ENCODE assay signal across 8 mouse cellular contexts in the genomic region with DNA sequence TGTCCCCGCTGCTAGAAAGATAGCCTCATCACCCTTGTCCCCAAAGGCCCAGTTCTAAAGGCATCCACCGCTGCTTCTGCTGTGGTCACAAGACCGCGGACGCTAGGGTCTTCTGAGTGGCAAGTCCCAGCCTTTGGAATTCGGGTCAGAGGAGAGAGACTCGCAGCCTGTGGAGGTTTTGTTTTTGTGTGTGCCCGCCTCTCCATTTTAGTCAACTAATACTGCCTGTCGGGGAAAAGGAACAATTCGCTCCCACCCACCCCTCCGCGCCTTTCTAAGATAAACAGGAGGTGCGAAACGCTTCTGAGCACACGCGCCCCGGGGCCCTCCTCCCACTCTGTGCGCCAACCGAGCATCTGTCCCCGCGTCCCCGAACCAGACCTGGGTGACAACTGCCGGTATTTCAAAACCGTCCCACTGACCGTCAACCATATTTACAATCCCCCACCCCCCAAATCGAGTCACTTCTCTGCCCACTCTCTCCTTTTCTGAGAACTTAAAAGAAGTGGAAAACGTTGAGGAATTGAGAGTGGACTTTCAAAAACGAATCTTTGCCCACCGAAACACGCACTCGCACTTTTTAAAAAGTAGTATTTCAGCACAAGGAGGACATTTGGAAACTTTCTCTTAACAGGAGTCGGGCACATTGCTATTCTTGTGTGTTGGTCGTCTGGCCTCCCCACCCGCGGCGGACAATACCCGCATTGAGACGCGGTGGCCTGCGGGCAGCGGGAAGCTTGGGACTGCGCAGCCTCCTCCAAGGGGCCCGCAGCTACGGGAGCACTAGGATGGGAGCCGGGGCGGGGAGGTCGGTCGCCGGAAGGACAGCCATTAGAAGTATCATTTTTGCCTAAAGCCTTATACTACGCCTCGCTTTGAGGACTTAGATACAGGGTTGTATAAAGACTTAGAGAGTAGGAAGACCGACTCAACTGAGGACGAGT. TPM values are rescaled to one million over a fixed set of nuclear protein-coding genes. Genes with fewer than 3 reads are reported as not detected.
A peak's percentile ranks its signal among the peaks of the same experiment; 100 is the strongest.
DNase-seq lines count a peak whose midpoint lies in the region; ATAC-seq and TF ChIP-seq lines count a peak whose summit lies in the region.

No protein-coding gene starts in this region.

- intact Hi-C loops in heart, postnatal 25 days (cut with DNase I) = no loop called here

- no peak overlapping the region; the same call in 1 of the 2 replicates for H3K27ac ChIP-seq in ES-E14 (ENCODE audit: insufficient read depth, low read depth, low read length, poor library complexity, severe bottlenecking)
- H3K27ac ChIP-seq in forebrain, embryonic 16.5 days (ENCODE audit: low read length) = peak overlapping the region; percentile 92
- H3K27ac ChIP-seq in liver, embryonic 15.5 days (replicated peaks) = no peak overlapping the region

- 0 out of 2 replicates have a peak, but pooled peaks have one; percentile 3 for ATAC-seq in forebrain, embryonic 16.5 days
- ATAC-seq in liver, embryonic 15.5 days (ENCODE audit: insufficient read depth) = no peak

- H3K27me3 ChIP-seq in forebrain, embryonic 16.5 days (replicated peaks; ENCODE audit: control insufficient read depth, insufficient read depth, low read length) = no peaks in the 10 kb centered on the region
- peaks cover 99% of the 10 kb centered on the region for H3K27me3 ChIP-seq in liver, embryonic 15.5 days

- H3K9me3 ChIP-seq in ES-E14 (ENCODE audit: control insufficient read depth, insufficient read depth, low read depth, low read length) = no peaks in the 10 kb centered on the region
- no peaks in the 10 kb centered on the region for H3K9me3 ChIP-seq in forebrain, embryonic 16.5 days (ENCODE audit: control insufficient read depth, low read length)
- H3K9me3 ChIP-seq in liver, embryonic 15.5 days (replicated peaks) = no peaks in the 10 kb centered on the region

- peak; percentile 79 for DNase-seq in heart, adult 11 months
- DNase-seq in heart, postnatal 25 days (ENCODE audit: low spot score) = no peak
- DNase-seq in ES-E14 (ENCODE audit: low read depth, low spot score) = no peak
- no peak for DNase-seq in natural killer cell, adult 2 months (ENCODE audit: low spot score in 2 of 2)
- no peak for DNase-seq in T-cell, adult 2 months (ENCODE audit: low spot score)
- no peak for DNase-seq in left cerebral cortex, adult 8-10 months (ENCODE audit: low spot score in 2 of 2)

- H3K4me3 ChIP-seq in ES-E14 (ENCODE audit: insufficient read depth in 1 of 2, low read depth in 1 of 2, low read length in 2 of 2, poor library complexity in 1 of 2, severe bottlenecking in 1 of 2) = peak overlapping the region; percentile 65 to 79
- H3K4me3 ChIP-seq in forebrain, embryonic 16.5 days (replicated peaks; ENCODE audit: low read length) = peak overlapping the region; percentile 42
- H3K4me3 ChIP-seq in liver, embryonic 15.5 days (replicated peaks) = no peak overlapping the region

- H3K9ac ChIP-seq in ES-E14 (ENCODE audit: insufficient read depth, low read depth, low read length, poor library complexity, severe bottlenecking) = peak overlapping the region; percentile 61
- H3K9ac ChIP-seq in forebrain, embryonic 16.5 days (replicated peaks; ENCODE audit: low read depth, low read length) = peak overlapping the region; percentile 64
- H3K9ac ChIP-seq in liver, embryonic 15.5 days = no peak overlapping the region

- WGBS in forebrain, embryonic 16.5 days = 1% methylated on average over 53 of the region's 53 CpGs
- 2% methylated on average over 53 of the region's 53 CpGs for WGBS in liver, embryonic 15.5 days (ENCODE audit: insufficient replicate concordance)

- in situ Hi-C loops in ES-E14 (cut with MboI; ENCODE audit: low sequenced_read_pairs in 2 of 2, unreplicated experiment in 2 of 2) = loop anchor here in 1 of 2 experiments (25.0 kb wide), 1 partner anchor 99 kb away; no protein-coding TSS in a partner anchor

- H3K4me1 ChIP-seq in ES-E14 (ENCODE audit: control insufficient read depth in 2 of 2, insufficient read depth in 2 of 2, low read length in 2 of 2, poor library complexity in 1 of 2) = peaks cover 26 to 32% of the 10 kb centered on the region in 2 experiments
- H3K4me1 ChIP-seq in forebrain, embryonic 16.5 days (replicated peaks; ENCODE audit: control insufficient read depth, insufficient read depth, low read length) = peaks cover 65% of the 10 kb centered on the region
- peaks cover 8% of the 10 kb centered on the region; the same call in 1 of the 2 replicates for H3K4me1 ChIP-seq in liver, embryonic 15.5 days (replicated peaks)

- H3K4me2 ChIP-seq in forebrain, embryonic 16.5 days (ENCODE audit: low read length) = peak overlapping the region; percentile 80
- peak overlapping the region; percentile 51 for H3K4me2 ChIP-seq in liver, embryonic 15.5 days

- peaks cover 10% of the 10 kb centered on the region for H3K36me3 ChIP-seq in ES-E14 (ENCODE audit: control insufficient read depth, insufficient read depth, low read length, poor library complexity, severe bottlenecking)
- H3K36me3 ChIP-seq in forebrain, embryonic 16.5 days (ENCODE audit: control insufficient read depth, insufficient read depth) = no peaks in the 10 kb centered on the region
- H3K36me3 ChIP-seq in liver, embryonic 15.5 days (replicated peaks) = no peaks in the 10 kb centered on the region

TF ChIP-seq in ES-E14, 5 proteins besides CTCF, POLR2A, EP300 and RAD21:
- TF ChIP-seq CHD2 (IDR thresholded peaks at IDR 0.05; ENCODE audit: low read depth, low read length) = no peak
- no peak for TF ChIP-seq HCFC1 (IDR thresholded peaks at IDR 0.05; ENCODE audit: borderline replicate concordance, insufficient read depth, low read length)
- no peak for TF ChIP-seq MAFK (IDR thresholded peaks at IDR 0.05; ENCODE audit: insufficient read depth, low read depth, low read length)
- no peak for TF ChIP-seq ZC3H11A (IDR thresholded peaks at IDR 0.05; ENCODE audit: borderline replicate concordance, low read depth, low read length)
- peak; percentile 1; the same call in 1 of the 2 replicates for TF ChIP-seq ZNF384 (IDR thresholded peaks at IDR 0.05; ENCODE audit: low read depth, low read length)

RNA-seq across cellular contexts. Expression of gene Sox2, which starts 12.8 kb away (rescaled TPM):
- not detected for total RNA-seq in heart, postnatal 25 days (2021)
- total RNA-seq in ES-E14 (2012; rRNA removed) = 175 and 179 TPM in 2 replicates
- 20.8 and 24.0 TPM in 2 replicates for polyA plus RNA-seq in forebrain, embryonic 16.5 days (2015; fragmentation: Nextera tagmentation; extraction: Ambion mirVana)
- polyA plus RNA-seq in liver, embryonic 15.5 days (2015; fragmentation: Nextera tagmentation; extraction: Ambion mirVana) = not detected in 2 replicates
- total RNA-seq in left cerebral cortex, adult 8-10 months (2022) = 10 to 100 TPM; 37.0 to 44.0 (median 39.2) TPM

Comparison
In these comparisons a context has a peak if more than half of its experiments do, and no peak if none do; other contexts are left out.
1. RNA of gene Sox2, which starts 12.8 kb away (total RNA-seq): 175 to 179 TPM in ES-E14 and 37.0 to 44.0 TPM in left cerebral cortex, adult 8-10 months; not detected in heart, postnatal 25 days; every median in the first group is over 10 times any median in the second.